Mouse (Mus musculus) stomach, embryonic 14.5 days (tissue): ENCODE data around the gene Zdhhc16. TPM values are rescaled to one million over a fixed set of nuclear protein-coding genes. Genes with fewer than 3 reads are reported as not detected.
"Not testable (repeated sequence)": the region's sequence is repeated elsewhere in the genome, so short reads cannot be mapped to it uniquely, and the experiment has no call there.

Experiments
- ATAC-seq: fragments of 200-750 bp; cut with Nextera tagmentation; 2 replicates; pipeline ENCODE4 v1.8.0; 2017; ENCODE audit warnings: low read depth, moderate TSS enrichment; ENCODE audit not compliant: insufficient number of reproducible peaks, insufficient read depth, low FRiP score
- H3K27ac ChIP-seq: fragments of 300-500 bp; sonication (generic); 2 replicates; pipeline ENCODE4 v1.5.1; 2014; ENCODE audit warnings: mild to moderate bottlenecking, low read length, moderate library complexity, mixed read lengths
- H3K27me3 ChIP-seq: fragments of 300-500 bp; sonication (generic); 2 replicates; pipeline ENCODE4 v1.6.1; 2014; ENCODE audit warnings: low read length, control low read depth, mixed read lengths; ENCODE audit not compliant: control insufficient read depth, insufficient read depth
- H3K36me3 ChIP-seq: fragments of 300-500 bp; sonication (generic); 2 replicates; pipeline ENCODE4 v1.6.1; 2014; ENCODE audit warnings: mild to moderate bottlenecking, control low read depth, low read length, moderate library complexity, mixed read lengths; ENCODE audit not compliant: control insufficient read depth, insufficient read depth
- H3K4me1 ChIP-seq: fragments of 300-500 bp; sonication (generic); 2 replicates; pipeline ENCODE4 v1.6.1; 2014; ENCODE audit warnings: low read length, control low read depth, mixed read lengths; ENCODE audit not compliant: control insufficient read depth, insufficient read depth
- H3K4me2 ChIP-seq: fragments of 300-500 bp; sonication (generic); replicated peaks from 2 replicates; pipeline ENCODE4 v1.6.1; 2014; ENCODE audit warnings: low read depth, low read length, control low read depth
- H3K4me3 ChIP-seq: fragments of 300-500 bp; sonication (generic); 2 replicates; pipeline ENCODE4 v1.5.1; 2014; ENCODE audit warnings: low read depth, low read length, control low read depth
- H3K9ac ChIP-seq: fragments of 300-500 bp; sonication (generic); replicated peaks from 2 replicates; pipeline ENCODE4 v1.6.1; 2014; ENCODE audit warnings: low read depth, mild to moderate bottlenecking, control low read depth, low read length, moderate library complexity, mixed read lengths
- H3K9me3 ChIP-seq: fragments of 300-500 bp; sonication (generic); 2 replicates; pipeline ENCODE4 v1.6.1; 2016; ENCODE audit warnings: low read depth, low read length, control low read depth; ENCODE audit not compliant: control insufficient read depth
- WGBS: fragments of 180-500 bp; shearing (Covaris S2); extraction: QIAGEN DNeasy Blood & Tissue Kit; methylation state at CpG from one replicate; pipeline ENCODE4 v1.1.7; 2014; 5-methylcytosine and 5-hydroxymethylcytosine counted together
- polyA plus RNA-seq: library from polyadenylated mRNA; unstranded; fragments of >200 nt; fragmentation: Nextera tagmentation; extraction: Ambion mirVana; gene quantifications from 2 replicates; pipeline ENCODE4 v1.2.1, GENCODE M21; 2014

Gene Zdhhc16
- polyA plus RNA-seq, 1 experiment from 2014 or later, result 65.8 TPM

- H3K27ac ChIP-seq, result peak within 1 kb of the TSS; percentile 89
- WGBS, result 6% methylated on average over 54 of the region's 54 CpGs
- peak within 1 kb of the TSS; percentile 92 for H3K9ac ChIP-seq
- peak within 1 kb of the TSS; percentile 87 for H3K4me2 ChIP-seq
- peak; percentile 90 for ATAC-seq
- H3K36me3 ChIP-seq, result peaks cover 13% of the 10 kb centered on the region
- H3K4me3 ChIP-seq, result peak within 1 kb of the TSS; percentile 96
- H3K27me3 ChIP-seq, result no peaks in the 10 kb centered on the region
- H3K4me1 ChIP-seq, result peaks cover 23% of the 10 kb centered on the region; the same call in 1 of the 2 replicates
- no peaks in the 10 kb centered on the region for H3K9me3 ChIP-seq
Observed at GRCm38 (mm10) chr19:41911178-41912073, 21.9 kb upstream of the Zdhhc16 start, which contains the start of gene Pgam1. Gene Pgam1, plus strand, starts transcription at chr19:41911923.

- peak overlapping the region; percentile 87 for H3K4me2 ChIP-seq
- H3K9me3 ChIP-seq, result no peaks in the 10 kb centered on the region
- peak overlapping the region; percentile 92 for H3K9ac ChIP-seq
- H3K4me1 ChIP-seq, result peaks cover 19% of the 10 kb centered on the region; the same call in 1 of the 2 replicates
- ATAC-seq, result peak; percentile 25; the same call in 1 of the 2 replicates
- under 1% methylated on average over 44 of the region's 53 CpGs for WGBS
- peak overlapping the region; percentile 89 for H3K27ac ChIP-seq
- H3K36me3 ChIP-seq, result peaks cover 22% of the 10 kb centered on the region
- no peaks in the 10 kb centered on the region for H3K27me3 ChIP-seq
- H3K4me3 ChIP-seq, result peak overlapping the region; percentile 96
Observed at GRCm38 (mm10) chr19:41912121-41913080, 20.9 kb upstream of the Zdhhc16 start.

GRCm38 (mm10) chr19:41913774-41914591 is 19.3 kb upstream of the Zdhhc16 start:
- Histone ChIP-seq H3K4me1 (peaks cover 14% of the 10 kb centered on the region; the same call in 1 of the 2 replicates), H3K36me3 (peaks cover 29% of the 10 kb centered on the region), H3K4me3 (peak overlapping the region; percentile 96), H3K4me2 (peak overlapping the region; percentile 87), H3K9me3 (no peaks in the 10 kb centered on the region), H3K27me3 (no peaks in the 10 kb centered on the region), H3K9ac (peak overlapping the region; percentile 92; the same call in 1 of the 2 replicates), H3K27ac (no peak overlapping the region)
- no peak for ATAC-seq
- WGBS, result 39% methylated on average over 6 of the region's 6 CpGs

GRCm38 (mm10) chr19:41914592-41914882 is 18.7 kb upstream of the Zdhhc16 start:
- Histone ChIP-seq H3K4me1 (peaks cover 14% of the 10 kb centered on the region; the same call in 1 of the 2 replicates), H3K36me3 (peaks cover 34% of the 10 kb centered on the region)
- not testable (repeated sequence) for H3K27me3 ChIP-seq, H3K9ac ChIP-seq, H3K4me3 ChIP-seq, ATAC-seq, H3K9me3 ChIP-seq, H3K4me2 ChIP-seq, H3K27ac ChIP-seq

- H3K27ac ChIP-seq, result no peak overlapping the region
- no peak overlapping the region for H3K4me2 ChIP-seq
- H3K36me3 ChIP-seq, result peaks cover 39% of the 10 kb centered on the region
- WGBS, result 84% methylated on average over 3 of the region's 3 CpGs
- H3K9me3 ChIP-seq, result no peaks in the 10 kb centered on the region
- peaks cover 14% of the 10 kb centered on the region; the same call in 1 of the 2 replicates for H3K4me1 ChIP-seq
- no peak overlapping the region for H3K4me3 ChIP-seq
- H3K9ac ChIP-seq, result no peak overlapping the region
- no peak for ATAC-seq
- H3K27me3 ChIP-seq, result no peaks in the 10 kb centered on the region
Observed at GRCm38 (mm10) chr19:41915294-41915693, 18.0 kb upstream of the Zdhhc16 start.

- Histone ChIP-seq H3K4me1 (peaks cover 14% of the 10 kb centered on the region; the same call in 1 of the 2 replicates), H3K27ac (no peak overlapping the region), H3K4me2 (no peak overlapping the region), H3K9me3 (no peaks in the 10 kb centered on the region), H3K9ac (no peak overlapping the region), H3K27me3 (no peaks in the 10 kb centered on the region), H3K36me3 (peaks cover 43% of the 10 kb centered on the region), H3K4me3 (no peak overlapping the region)
- 81% methylated on average over 4 of the region's 4 CpGs for WGBS
- no peak for ATAC-seq
Observed at GRCm38 (mm10) chr19:41916853-41917252, 16.4 kb upstream of the Zdhhc16 start.

GRCm38 (mm10) chr19:41919471-41919870 is 13.8 kb upstream of the Zdhhc16 start:
- Histone ChIP-seq H3K9me3 (no peaks in the 10 kb centered on the region), H3K27ac (no peak overlapping the region), H3K9ac (no peak overlapping the region), H3K4me2 (no peak overlapping the region), H3K4me1 (no peaks in the 10 kb centered on the region), H3K27me3 (no peaks in the 10 kb centered on the region), H3K4me3 (no peak overlapping the region), H3K36me3 (peaks cover 59% of the 10 kb centered on the region)
- no peak for ATAC-seq
- WGBS, result 72% methylated on average over 4 of the region's 4 CpGs
